Mouse (Mus musculus): ENCODE results near the gene Nono. TPM values are rescaled to one million over a fixed set of nuclear protein-coding genes. Genes with fewer than 3 reads are reported as not detected.

Nono gene
- polyA plus RNA-seq (2012; rRNA removed) = 134 TPM in 2 replicates

GRCm38 (mm10) chrX:101429142-101429949 lies at the start of gene Nono:
Nono (plus strand) TSS chrX:101429318.

DNA sequence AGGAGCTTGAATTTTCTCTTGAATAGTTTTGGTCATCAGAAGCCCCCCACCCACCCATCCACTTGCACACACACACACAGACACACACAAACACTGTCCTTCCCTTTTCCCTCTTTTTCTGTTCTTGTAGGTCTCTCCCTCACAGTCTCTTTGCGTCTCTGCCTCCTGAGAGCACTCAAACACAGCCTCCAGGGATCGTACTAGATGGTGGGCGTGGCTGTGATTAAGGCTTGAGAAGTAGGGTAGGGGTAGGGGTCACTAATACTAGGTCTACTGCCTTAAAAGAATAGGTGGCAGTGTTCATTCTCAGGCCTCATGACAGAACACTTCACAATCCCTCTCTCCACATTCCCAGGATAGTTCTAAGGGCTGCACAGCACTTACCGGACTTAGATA lies 8.4 kb upstream of the Nono start, which contains the start of gene Zmym3:
Zmym3 (minus strand) TSS at position 150 of the 396 bp plus-strand sequence.

GRCm38 (mm10) chrX:101448886-101449475 lies 19.9 kb downstream of the Nono start, which contains the start of gene Itgb1bp2:
Itgb1bp2 (plus strand) TSS chrX:101449088.

Other genes starting within 250 kb of the Nono start
- 10.7 and 12.1 TPM in 2 replicates for gene Snx12, start 206.8 kb upstream of the Nono start, polyA plus RNA-seq (2012; rRNA removed)
- 8.7 and 10.4 TPM in 2 replicates for gene Foxo4, start 174.8 kb upstream of the Nono start, polyA plus RNA-seq (2012; rRNA removed)
- 0.08 TPM in 1 of 2 replicates, not detected in the other for gene Gm614, start 165.3 kb upstream of the Nono start, polyA plus RNA-seq (2012; rRNA removed)
- gene Il2rg, start 161.1 kb upstream of the Nono start, polyA plus RNA-seq (2012; rRNA removed) = 6.1 and 7.9 TPM in 2 replicates
- gene Gm20489, start 160.3 kb upstream of the Nono start, polyA plus RNA-seq (2012; rRNA removed) = not detected in 2 replicates
- gene Med12, start 155.3 kb upstream of the Nono start, polyA plus RNA-seq (2012; rRNA removed) = 25.1 and 30.0 TPM in 2 replicates
- 0.05 and 0.08 TPM in 2 replicates for gene Nlgn3, start 130.2 kb upstream of the Nono start, polyA plus RNA-seq (2012; rRNA removed)
- 42.1 and 45.2 TPM in 2 replicates for gene Gjb1, start 52.9 kb upstream of the Nono start, polyA plus RNA-seq (2012; rRNA removed)
- 11.3 and 12.1 TPM in 2 replicates for gene Zmym3, start 8.5 kb upstream of the Nono start, polyA plus RNA-seq (2012; rRNA removed)
- 0.98 and 3.6 TPM in 2 replicates for gene Itgb1bp2, start 19.8 kb downstream of the Nono start, polyA plus RNA-seq (2012; rRNA removed)
- 15.5 and 16.1 TPM in 2 replicates for gene Taf1, start 103.4 kb downstream of the Nono start, polyA plus RNA-seq (2012; rRNA removed)
- gene Ogt, start 210.7 kb downstream of the Nono start, polyA plus RNA-seq (2012; rRNA removed) = 53.8 and 64.5 TPM in 2 replicates